Mouse (Mus musculus): Measurements from ENCODE around the gene Olfr180.

DNA sequence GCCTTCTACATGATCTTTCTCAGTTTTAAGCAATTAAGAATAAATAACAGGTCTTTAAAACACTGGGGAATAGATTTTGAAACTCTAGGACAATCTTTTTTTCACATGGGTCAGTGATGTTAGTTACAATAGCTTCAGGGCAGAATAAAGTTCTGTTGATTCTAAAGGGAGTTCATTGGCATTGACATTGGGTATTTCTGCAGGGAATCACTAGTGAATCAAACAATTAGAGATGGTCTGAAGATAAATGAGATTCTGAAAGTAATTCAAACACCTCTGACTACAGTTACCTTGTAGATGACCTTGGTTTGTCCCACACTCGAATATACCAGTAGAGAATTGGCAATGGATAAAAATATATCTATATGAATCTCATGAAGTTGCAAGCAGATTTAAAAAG is 537 bp downstream of the Olfr180 start, which contains the start of gene Olfr181:
- TF ChIP-seq POLR2A (IDR thresholded peaks at IDR 0.05; ENCODE audit: low read depth, low read length) (no peak), CTCF (IDR thresholded peaks at IDR 0.05; ENCODE audit: extremely low read depth, insufficient read depth, insufficient read length, insufficient replicate concordance) (no peak)

All from spleen, adult 2 months (tissue).